Mouse (Mus musculus): Measurements from ENCODE around the gene Efnb3. TPM values are rescaled to one million over a fixed set of nuclear protein-coding genes. Genes with fewer than 3 reads are reported as not detected.

Gene Efnb3
- polyA plus RNA-seq, 1 experiment from 2014 or later: 130 TPM

GRCm38 (mm10) chr11:69599436-69599835 lies 39.4 kb upstream of the Efnb3 start:
- Histone ChIP-seq H3K36me3 (peaks cover 26% of the 10 kb centered on the region), H3K27ac (no peak overlapping the region), H3K9me3 (no peaks in the 10 kb centered on the region), H3K27me3 (peaks cover 10% of the 10 kb centered on the region; the same call in 1 of the 2 replicates), H3K4me2 (replicated peaks) (0 out of 2 replicates have a peak overlapping the region, but pooled peaks have one; percentile 0), H3K9ac (replicated peaks) (no peak overlapping the region), H3K4me3 (replicated peaks) (no peak overlapping the region), H3K4me1 (replicated peaks) (peaks cover 31% of the 10 kb centered on the region)
- 9% methylated on average over 9 of the region's 9 CpGs for WGBS
- ATAC-seq: no peak

- H3K4me1 ChIP-seq (replicated peaks): peaks cover 15% of the 10 kb centered on the region
- H3K9ac ChIP-seq (replicated peaks): no peak overlapping the region
- H3K4me3 ChIP-seq (replicated peaks): no peak overlapping the region
- no peaks in the 10 kb centered on the region for H3K9me3 ChIP-seq
- 97% methylated on average over 6 of the region's 6 CpGs for WGBS
- peaks cover 40% of the 10 kb centered on the region for H3K36me3 ChIP-seq
- H3K27ac ChIP-seq: no peak overlapping the region
- no peaks in the 10 kb centered on the region for H3K27me3 ChIP-seq
- no peak for ATAC-seq
- no peak overlapping the region for H3K4me2 ChIP-seq (replicated peaks)
These were observed 34.8 kb upstream of the Efnb3 start for GRCm38 (mm10) chr11:69594853-69595252.

GRCm38 (mm10) chr11:69592799-69593198 lies 32.8 kb upstream of the Efnb3 start:
- no peaks in the 10 kb centered on the region for H3K27me3 ChIP-seq
- no peak for ATAC-seq
- WGBS: 89% methylated on average over 4 of the region's 4 CpGs
- no peak overlapping the region for H3K4me3 ChIP-seq (replicated peaks)
- no peaks in the 10 kb centered on the region for H3K9me3 ChIP-seq
- H3K9ac ChIP-seq (replicated peaks): no peak overlapping the region
- H3K4me1 ChIP-seq (replicated peaks): 0 out of 2 replicates have a peak, but pooled peaks cover 8% of the 10 kb centered on the region
- H3K4me2 ChIP-seq (replicated peaks): no peak overlapping the region
- H3K36me3 ChIP-seq: peaks cover 60% of the 10 kb centered on the region
- H3K27ac ChIP-seq: peak overlapping the region; percentile 64

GRCm38 (mm10) chr11:69591899-69592637 lies 32.1 kb upstream of the Efnb3 start:
- 68% methylated on average over 7 of the region's 7 CpGs for whole genome bisulfite sequencing
- Histone ChIP-seq H3K27ac (peak overlapping the region; percentile 64), H3K9me3 (no peaks in the 10 kb centered on the region), H3K4me2 (replicated peaks) (no peak overlapping the region), H3K9ac (replicated peaks) (0 out of 2 replicates have a peak overlapping the region, but pooled peaks have one; percentile 10), H3K36me3 (peaks cover 68% of the 10 kb centered on the region), H3K4me1 (replicated peaks) (0 out of 2 replicates have a peak, but pooled peaks cover 8% of the 10 kb centered on the region), H3K4me3 (replicated peaks) (no peak overlapping the region), H3K27me3 (no peaks in the 10 kb centered on the region)
- ATAC-seq: peak; percentile 62

GRCm38 (mm10) chr11:69591424-69591823 lies 31.4 kb upstream of the Efnb3 start:
- Histone ChIP-seq H3K9me3 (no peaks in the 10 kb centered on the region), H3K36me3 (peaks cover 70% of the 10 kb centered on the region), H3K9ac (replicated peaks) (no peak overlapping the region), H3K27me3 (no peaks in the 10 kb centered on the region), H3K4me3 (replicated peaks) (no peak overlapping the region), H3K4me1 (replicated peaks) (0 out of 2 replicates have a peak, but pooled peaks cover 8% of the 10 kb centered on the region), H3K4me2 (replicated peaks) (no peak overlapping the region), H3K27ac (no peak overlapping the region)
- WGBS: 86% methylated on average over 3 of the region's 3 CpGs
- no peak for ATAC-seq

GRCm38 (mm10) chr11:69590622-69591021 lies 30.6 kb upstream of the Efnb3 start:
- ATAC-seq: no peak
- WGBS: 95% methylated on average over 8 of the region's 8 CpGs

GRCm38 (mm10) chr11:69589207-69589834 lies 29.3 kb upstream of the Efnb3 start:
- Histone ChIP-seq H3K9ac (replicated peaks) (no peak overlapping the region), H3K36me3 (peaks cover 61% of the 10 kb centered on the region), H3K4me1 (replicated peaks) (0 out of 2 replicates have a peak, but pooled peaks cover 8% of the 10 kb centered on the region), H3K4me3 (replicated peaks) (no peak overlapping the region), H3K27ac (no peak overlapping the region), H3K27me3 (no peaks in the 10 kb centered on the region), H3K9me3 (no peaks in the 10 kb centered on the region), H3K4me2 (replicated peaks) (no peak overlapping the region)
- no peak for ATAC-seq
- 96% methylated on average over 22 of the region's 22 CpGs for WGBS

More at GRCm38 (mm10) chr11:69590622-69591021, 30.6 kb upstream of the Efnb3 start:
- Histone ChIP-seq H3K4me3 (replicated peaks) (no peak overlapping the region), H3K27me3 (no peaks in the 10 kb centered on the region), H3K4me2 (replicated peaks) (no peak overlapping the region), H3K36me3 (peaks cover 67% of the 10 kb centered on the region), H3K9ac (replicated peaks) (no peak overlapping the region), H3K4me1 (replicated peaks) (0 out of 2 replicates have a peak, but pooled peaks cover 8% of the 10 kb centered on the region), H3K27ac (no peak overlapping the region), H3K9me3 (no peaks in the 10 kb centered on the region)

- no peak overlapping the region for H3K9ac ChIP-seq (replicated peaks)
- H3K27me3 ChIP-seq: no peaks in the 10 kb centered on the region
- ATAC-seq: no peak
- no peak overlapping the region for H3K4me3 ChIP-seq (replicated peaks)
- no peaks in the 10 kb centered on the region for H3K9me3 ChIP-seq
- H3K4me1 ChIP-seq (replicated peaks): peaks cover 14% of the 10 kb centered on the region
- H3K4me2 ChIP-seq (replicated peaks): no peak overlapping the region
- 86% methylated on average over 7 of the region's 7 CpGs for WGBS
- H3K36me3 ChIP-seq: peaks cover 42% of the 10 kb centered on the region
- no peak overlapping the region for H3K27ac ChIP-seq
These were observed 25.8 kb upstream of the Efnb3 start for GRCm38 (mm10) chr11:69585718-69586325.

- H3K27me3 ChIP-seq: no peaks in the 10 kb centered on the region
- 95% methylated on average over 13 of the region's 13 CpGs for WGBS
These were observed 24.9 kb upstream of the Efnb3 start for GRCm38 (mm10) chr11:69584937-69585336.

GRCm38 (mm10) chr11:69584008-69584407 lies 24.0 kb upstream of the Efnb3 start:
- 90% methylated on average over 7 of the region's 7 CpGs for WGBS
- Histone ChIP-seq H3K4me1 (replicated peaks) (peaks cover 14% of the 10 kb centered on the region), H3K4me3 (replicated peaks) (no peak overlapping the region), H3K9ac (replicated peaks) (no peak overlapping the region), H3K36me3 (peaks cover 25% of the 10 kb centered on the region), H3K4me2 (replicated peaks) (no peak overlapping the region), H3K9me3 (no peaks in the 10 kb centered on the region), H3K27ac (no peak overlapping the region), H3K27me3 (no peaks in the 10 kb centered on the region)
- ATAC-seq: no peak

More at GRCm38 (mm10) chr11:69584937-69585336, 24.9 kb upstream of the Efnb3 start:
- H3K27ac ChIP-seq: no peak overlapping the region
- no peaks in the 10 kb centered on the region for H3K9me3 ChIP-seq
- no peak overlapping the region for H3K4me3 ChIP-seq (replicated peaks)
- H3K36me3 ChIP-seq: peaks cover 34% of the 10 kb centered on the region
- H3K4me1 ChIP-seq (replicated peaks): peaks cover 14% of the 10 kb centered on the region
- ATAC-seq: no peak
- no peak overlapping the region for H3K4me2 ChIP-seq (replicated peaks)
- no peak overlapping the region for H3K9ac ChIP-seq (replicated peaks)

- Histone ChIP-seq H3K9me3 (no peaks in the 10 kb centered on the region), H3K4me2 (replicated peaks) (peak overlapping the region; percentile 86), H3K27ac (no peak overlapping the region), H3K4me3 (replicated peaks) (peak overlapping the region; percentile 89), H3K36me3 (peaks cover 8% of the 10 kb centered on the region), H3K9ac (replicated peaks) (peak overlapping the region; percentile 82), H3K4me1 (replicated peaks) (peaks cover 28% of the 10 kb centered on the region), H3K27me3 (no peaks in the 10 kb centered on the region)
- 63% methylated on average over 9 of the region's 9 CpGs for WGBS
- ATAC-seq: no peak
These were observed 22.3 kb upstream of the Efnb3 start for GRCm38 (mm10) chr11:69582230-69582805.

All from midbrain, embryonic 13.5 days (tissue).